Mouse (Mus musculus): ENCODE measurements around the gene Bglap3.
A peak's percentile ranks its signal among the peaks of the same experiment; 100 is the strongest.
"Not testable (repeated sequence)": the region's sequence is repeated elsewhere in the genome, so short reads cannot be mapped to it uniquely, and the experiment has no call there.

The Bglap3 gene

GRCm38 (mm10) chr3:88372643-88373042 is at the start of gene Bglap3:
Gene Bglap3 (minus strand): TSS chr3:88372743.
- DNase-seq (ENCODE audit: low spot score) = not testable (repeated sequence)

GRCm38 (mm10) chr3:88422020-88422720 is 49.6 kb upstream of the Bglap3 start:
- DNase-seq (ENCODE audit: low spot score) = peak; percentile 81

GRCm38 (mm10) chr3:88420771-88421170 is 48.2 kb upstream of the Bglap3 start:
- DNase-seq (ENCODE audit: low spot score) = no peak

- DNase-seq (ENCODE audit: low spot score) = no peak
Observed at GRCm38 (mm10) chr3:88418016-88418415, 45.5 kb upstream of the Bglap3 start.

GRCm38 (mm10) chr3:88415668-88416067 is 43.1 kb upstream of the Bglap3 start:
- no peak for DNase-seq (ENCODE audit: low spot score)

- DNase-seq (ENCODE audit: low spot score) = no peak
Observed at GRCm38 (mm10) chr3:88412636-88413035, 40.1 kb upstream of the Bglap3 start.

GRCm38 (mm10) chr3:88411681-88412080 is 39.1 kb upstream of the Bglap3 start:
- no peak for DNase-seq (ENCODE audit: low spot score)

- DNase-seq (ENCODE audit: low spot score) = no peak
Observed at GRCm38 (mm10) chr3:88410645-88411031, 38.1 kb upstream of the Bglap3 start.

GRCm38 (mm10) chr3:88409741-88410644 is 37.5 kb upstream of the Bglap3 start, which contains the start of gene Pmf1:
Gene Pmf1 (minus strand): TSS chr3:88410331.
- DNase-seq (ENCODE audit: low spot score) = peak; percentile 95

GRCm38 (mm10) chr3:88408953-88409352 is 36.4 kb upstream of the Bglap3 start:
- no peak for DNase-seq (ENCODE audit: low spot score)

- no peak for DNase-seq (ENCODE audit: low spot score)
Observed at GRCm38 (mm10) chr3:88407529-88407928, 35.0 kb upstream of the Bglap3 start.

GRCm38 (mm10) chr3:88407090-88407489 is 34.5 kb upstream of the Bglap3 start:
- DNase-seq (ENCODE audit: low spot score) = peak; percentile 76

- no peak for DNase-seq (ENCODE audit: low spot score)
Observed at GRCm38 (mm10) chr3:88403522-88404230, 31.1 kb upstream of the Bglap3 start.

- DNase-seq (ENCODE audit: low spot score) = no peak
Observed at GRCm38 (mm10) chr3:88398666-88399065, 26.1 kb upstream of the Bglap3 start.

- no peak for DNase-seq (ENCODE audit: low spot score)
Observed at GRCm38 (mm10) chr3:88395742-88396141, 23.2 kb upstream of the Bglap3 start.

- no peak for DNase-seq (ENCODE audit: low spot score)
Observed at GRCm38 (mm10) chr3:88395288-88395687, 22.7 kb upstream of the Bglap3 start.

GRCm38 (mm10) chr3:88393776-88394375 is 21.3 kb upstream of the Bglap3 start:
- no peak for DNase-seq (ENCODE audit: low spot score)

GRCm38 (mm10) chr3:88384364-88384763 is 11.8 kb upstream of the Bglap3 start, which contains the start of gene Bglap:
Gene Bglap (minus strand): TSS chr3:88384464.
- DNase-seq (ENCODE audit: low spot score) = no peak

GRCm38 (mm10) chr3:88382383-88382782 is 9.8 kb upstream of the Bglap3 start:
- not testable (repeated sequence) for DNase-seq (ENCODE audit: low spot score)

GRCm38 (mm10) chr3:88381389-88382315 is 9.1 kb upstream of the Bglap3 start:
- DNase-seq (ENCODE audit: low spot score) = not testable (repeated sequence)

GRCm38 (mm10) chr3:88378599-88378998 is 6.1 kb upstream of the Bglap3 start, which contains the start of gene Bglap2:
Gene Bglap2 (minus strand): TSS chr3:88378699.
- not testable (repeated sequence) for DNase-seq (ENCODE audit: low spot score)

All from lung, postnatal 25 days (tissue).